Mouse (Mus musculus): ENCODE data around the gene Srpr. TPM values are rescaled to one million over a fixed set of nuclear protein-coding genes. Genes with fewer than 3 reads are reported as not detected.

The Srpr gene
- polyA plus RNA-seq, 1 experiment = 39.7 TPM

- H3K4me1 ChIP-seq (ENCODE audit: control insufficient read depth, insufficient read depth, insufficient read length, low read length) = peaks cover 23% of the 10 kb centered on the region; the same call in 1 of the 2 replicates
- H3K27me3 ChIP-seq (ENCODE audit: control insufficient read depth, insufficient read depth, low read length) = no peaks in the 10 kb centered on the region
- no peak overlapping the region for H3K4me3 ChIP-seq (ENCODE audit: low read depth, low read length)
- peaks cover 7% of the 10 kb centered on the region; the same call in 1 of the 2 replicates for H3K36me3 ChIP-seq (ENCODE audit: control insufficient read depth, insufficient read depth, low read length)
- peak overlapping the region; percentile 74 for H3K27ac ChIP-seq (ENCODE audit: insufficient read depth, low read depth, low read length)
- no peak for TF ChIP-seq CTCF (IDR thresholded peaks at IDR 0.05; ENCODE audit: extremely low read depth, insufficient read length, insufficient replicate concordance, low read depth, low read length)
- no peak for TF ChIP-seq POLR2A (IDR thresholded peaks at IDR 0.05; ENCODE audit: low read depth, low read length)
- 20% methylated on average over 4 of the region's 4 CpGs for WGBS
Observed at GRCm38 (mm10) chr9:35262418-35262817, 62.4 kb downstream of the Srpr start.

GRCm38 (mm10) chr9:35263431-35263830 lies 63.5 kb downstream of the Srpr start:
- 36% methylated on average over 2 of the region's 2 CpGs for WGBS
- Histone ChIP-seq H3K27me3 (ENCODE audit: control insufficient read depth, insufficient read depth, low read length) (no peaks in the 10 kb centered on the region), H3K4me3 (ENCODE audit: low read depth, low read length) (no peak overlapping the region), H3K27ac (ENCODE audit: insufficient read depth, low read depth, low read length) (peak overlapping the region; percentile 92), H3K36me3 (ENCODE audit: control insufficient read depth, insufficient read depth, low read length) (peaks cover 7% of the 10 kb centered on the region; the same call in 1 of the 2 replicates), H3K4me1 (ENCODE audit: control insufficient read depth, insufficient read depth, insufficient read length, low read length) (peaks cover 21% of the 10 kb centered on the region; the same call in 1 of the 2 replicates)
- TF ChIP-seq POLR2A (IDR thresholded peaks at IDR 0.05; ENCODE audit: low read depth, low read length) = no peak
- no peak for TF ChIP-seq CTCF (IDR thresholded peaks at IDR 0.05; ENCODE audit: extremely low read depth, insufficient read length, insufficient replicate concordance, low read depth, low read length)

- peaks cover 3% of the 10 kb centered on the region; the same call in 1 of the 2 replicates for H3K36me3 ChIP-seq (ENCODE audit: control insufficient read depth, insufficient read depth, low read length)
- H3K27ac ChIP-seq (ENCODE audit: insufficient read depth, low read depth, low read length) = peak overlapping the region; percentile 87; the same call in 1 of the 2 replicates
- peaks cover 16% of the 10 kb centered on the region; the same call in 1 of the 2 replicates for H3K4me1 ChIP-seq (ENCODE audit: control insufficient read depth, insufficient read depth, insufficient read length, low read length)
- no peaks in the 10 kb centered on the region for H3K27me3 ChIP-seq (ENCODE audit: control insufficient read depth, insufficient read depth, low read length)
- 16% methylated on average over 3 of the region's 3 CpGs for WGBS
- TF ChIP-seq POLR2A (IDR thresholded peaks at IDR 0.05; ENCODE audit: low read depth, low read length) (no peak), CTCF (IDR thresholded peaks at IDR 0.05; ENCODE audit: extremely low read depth, insufficient read length, insufficient replicate concordance, low read depth, low read length) (no peak)
- H3K4me3 ChIP-seq (ENCODE audit: low read depth, low read length) = no peak overlapping the region
Observed at GRCm38 (mm10) chr9:35264509-35264908, 64.5 kb downstream of the Srpr start.

GRCm38 (mm10) chr9:35267146-35267975 lies 67.4 kb downstream of the Srpr start, which contains the start of the genes Fam118b and Rpusd4:
Gene Fam118b (minus strand): TSS chr9:35267805.
Gene Rpusd4 (plus strand): TSS chr9:35267865.
- Histone ChIP-seq H3K27me3 (ENCODE audit: control insufficient read depth, insufficient read depth, low read length) (no peaks in the 10 kb centered on the region), H3K4me3 (ENCODE audit: low read depth, low read length) (peak within 1 kb of the TSS; percentile 98), H3K4me1 (ENCODE audit: control insufficient read depth, insufficient read depth, insufficient read length, low read length) (peaks cover 16% of the 10 kb centered on the region; the same call in 1 of the 2 replicates), H3K36me3 (ENCODE audit: control insufficient read depth, insufficient read depth, low read length) (peaks cover 5% of the 10 kb centered on the region), H3K27ac (ENCODE audit: insufficient read depth, low read depth, low read length) (peak within 1 kb of the TSS; percentile 70)
- WGBS = under 1% methylated on average over 56 of the region's 62 CpGs
- no peak for TF ChIP-seq CTCF (IDR thresholded peaks at IDR 0.05; ENCODE audit: extremely low read depth, insufficient read length, insufficient replicate concordance, low read depth, low read length)
- peak; percentile 94 for TF ChIP-seq POLR2A (IDR thresholded peaks at IDR 0.05; ENCODE audit: low read depth, low read length)

- TF ChIP-seq POLR2A (IDR thresholded peaks at IDR 0.05; ENCODE audit: low read depth, low read length) (no peak), CTCF (IDR thresholded peaks at IDR 0.05; ENCODE audit: extremely low read depth, insufficient read length, insufficient replicate concordance, low read depth, low read length) (no peak)
- Histone ChIP-seq H3K27me3 (ENCODE audit: control insufficient read depth, insufficient read depth, low read length) (no peaks in the 10 kb centered on the region), H3K4me1 (ENCODE audit: control insufficient read depth, insufficient read depth, insufficient read length, low read length) (peaks cover 16% of the 10 kb centered on the region; the same call in 1 of the 2 replicates), H3K4me3 (ENCODE audit: low read depth, low read length) (peak overlapping the region; percentile 98), H3K36me3 (ENCODE audit: control insufficient read depth, insufficient read depth, low read length) (peaks cover 9% of the 10 kb centered on the region), H3K27ac (ENCODE audit: insufficient read depth, low read depth, low read length) (peak overlapping the region; percentile 26)
- 1% methylated on average over 21 of the region's 21 CpGs for WGBS
Observed at GRCm38 (mm10) chr9:35267976-35268715, 68.2 kb downstream of the Srpr start.

- TF ChIP-seq POLR2A (IDR thresholded peaks at IDR 0.05; ENCODE audit: low read depth, low read length) = no peak
- TF ChIP-seq CTCF (IDR thresholded peaks at IDR 0.05; ENCODE audit: extremely low read depth, insufficient read length, insufficient replicate concordance, low read depth, low read length) = no peak
- Histone ChIP-seq H3K4me3 (ENCODE audit: low read depth, low read length) (no peak overlapping the region), H3K27me3 (ENCODE audit: control insufficient read depth, insufficient read depth, low read length) (no peaks in the 10 kb centered on the region), H3K4me1 (ENCODE audit: control insufficient read depth, insufficient read depth, insufficient read length, low read length) (no peaks in the 10 kb centered on the region), H3K27ac (ENCODE audit: insufficient read depth, low read depth, low read length) (no peak overlapping the region), H3K36me3 (ENCODE audit: control insufficient read depth, insufficient read depth, low read length) (peaks cover 24% of the 10 kb centered on the region)
- 76% methylated on average over 3 of the region's 3 CpGs for WGBS
Observed at GRCm38 (mm10) chr9:35277855-35278365, 77.9 kb downstream of the Srpr start.
